Mouse (Mus musculus) olfactory bulb, adult 2 months (tissue): ENCODE results near the gene Hapln3. TPM values are rescaled to one million over a fixed set of nuclear protein-coding genes. Genes with fewer than 3 reads are reported as not detected.

Experiments
- H3K27ac ChIP-seq: fragments of 200-500 bp; 2 replicates; pipeline ENCODE4 v1.5.1; 2012; ENCODE audit warnings: low read depth, low read length; ENCODE audit not compliant: insufficient read depth
- H3K4me1 ChIP-seq: fragments of 200-500 bp; 2 replicates; pipeline ENCODE4 v1.6.1; 2012; ENCODE audit warnings: low read length; ENCODE audit not compliant: control insufficient read depth, insufficient read depth
- H3K4me3 ChIP-seq: fragments of 200-500 bp; 2 replicates; pipeline ENCODE4 v1.5.1; 2012; ENCODE audit warnings: mild to moderate bottlenecking, low read depth, low read length, moderate library complexity; ENCODE audit not compliant: insufficient read depth
- CTCF ChIP-seq: fragments of 200-500 bp; IDR thresholded peaks from 2 replicates; pipeline ENCODE4 v1.5.1; 2012; ENCODE audit warnings: low read depth, mild to moderate bottlenecking, low read length, moderate library complexity; ENCODE audit not compliant: insufficient read depth
- POLR2A ChIP-seq: fragments of 200-500 bp; IDR thresholded peaks from 2 replicates; pipeline ENCODE4 v1.6.1; 2012; ENCODE audit warnings: mild to moderate bottlenecking, low read depth, low read length, moderate library complexity; ENCODE audit not compliant: insufficient read depth
- WGBS: fragments of 180-500 bp; shearing (Covaris S2); methylation state at CpG from one replicate; pipeline ENCODE4 v1.1.7; 2018; 5-methylcytosine and 5-hydroxymethylcytosine counted together
- polyA plus RNA-seq: library from polyadenylated mRNA; stranded (reverse); fragments of >200 nt; gene quantifications from 2 replicates; pipeline ENCODE4 v1.2.4, GENCODE M21; 2012; ENCODE audit warnings: low replicate concordance; ENCODE audit not compliant: missing spikeins, insufficient read depth, insufficient read length

The Hapln3 gene
- polyA plus RNA-seq, 1 experiment = not detected

- WGBS = 32% methylated on average over 7 of the region's 7 CpGs
- H3K27ac ChIP-seq = no peak overlapping the region
- TF ChIP-seq CTCF (peak; percentile 87), POLR2A (no peak)
Observed at GRCm38 (mm10) chr7:79080572-79081399, 50.0 kb downstream of the Hapln3 start.

GRCm38 (mm10) chr7:79079212-79079611, 51.6 kb downstream of the Hapln3 start:
- WGBS = 51% methylated on average over 3 of the region's 3 CpGs
- Histone ChIP-seq H3K4me1 (peaks cover 2% of the 10 kb centered on the region; the same call in 1 of the 2 replicates), H3K27ac (no peak overlapping the region), H3K4me3 (no peak overlapping the region)
- TF ChIP-seq POLR2A (no peak), CTCF (no peak)

More at GRCm38 (mm10) chr7:79080572-79081399, 50.0 kb downstream of the Hapln3 start:
- no peak overlapping the region for H3K4me3 ChIP-seq
- peaks cover 2% of the 10 kb centered on the region; the same call in 1 of the 2 replicates for H3K4me1 ChIP-seq

DNA sequence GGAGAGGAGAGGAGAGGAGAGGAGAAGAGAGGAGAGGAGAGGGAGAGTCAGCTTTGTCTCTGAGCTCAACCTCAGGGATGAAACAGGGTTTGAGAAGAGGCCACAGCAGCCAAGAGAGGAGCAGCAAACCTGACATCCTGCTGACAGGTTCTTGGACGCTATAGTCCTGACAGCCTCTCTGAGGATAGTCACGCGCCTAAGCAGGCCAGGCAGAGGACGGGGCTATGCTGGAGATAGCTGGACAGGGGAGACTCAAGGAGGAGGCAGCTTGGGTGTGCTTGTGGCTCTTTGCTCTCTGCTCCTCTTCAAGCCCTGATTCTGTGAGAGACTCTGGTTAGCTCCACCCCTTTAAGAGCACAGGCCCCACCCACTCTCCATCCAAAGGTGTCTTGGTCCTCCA, 62.6 kb downstream of the Hapln3 start:
- Histone ChIP-seq H3K27ac (no peak overlapping the region), H3K4me1 (no peaks in the 10 kb centered on the region), H3K4me3 (no peak overlapping the region)
- TF ChIP-seq POLR2A = no peak
- TF ChIP-seq CTCF = no peak
- 88% methylated on average over 4 of the region's 4 CpGs for WGBS

DNA sequence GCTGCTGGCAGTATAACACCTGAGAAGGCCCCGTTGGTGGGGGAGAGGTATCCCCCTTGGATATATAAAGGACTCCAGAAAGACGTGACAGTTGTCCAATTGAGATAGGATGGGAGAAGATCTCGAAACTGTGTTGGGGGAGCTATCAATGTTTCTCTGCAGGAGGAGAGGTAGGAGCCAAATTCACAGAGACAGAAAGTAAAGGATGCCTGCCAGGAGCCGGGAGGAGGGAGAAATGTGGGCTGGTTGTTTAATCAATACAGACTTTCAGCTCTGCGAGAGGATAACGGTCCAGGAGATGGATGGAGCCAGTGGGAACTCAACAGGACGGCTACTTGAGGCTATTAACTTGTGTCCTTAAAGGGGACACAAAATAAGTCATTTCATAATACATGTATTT, 63.4 kb downstream of the Hapln3 start:
- no peaks in the 10 kb centered on the region for H3K4me1 ChIP-seq
- H3K4me3 ChIP-seq = no peak overlapping the region
- no peak overlapping the region for H3K27ac ChIP-seq
- WGBS = 61% methylated on average over 7 of the region's 7 CpGs
- TF ChIP-seq POLR2A (no peak), CTCF (no peak)

Other genes with a start within 250 kb of the Hapln3 start
- gene Aen, start 235.2 kb downstream of the Hapln3 start, polyA plus RNA-seq = not detected in 2 replicates
- gene Isg20, start 217.6 kb downstream of the Hapln3 start, polyA plus RNA-seq = not detected in 2 replicates
- not detected in 2 replicates for gene Acan, start 77.5 kb downstream of the Hapln3 start, polyA plus RNA-seq
- not detected in 2 replicates for gene Mfge8, start 18.0 kb upstream of the Hapln3 start, polyA plus RNA-seq
- gene Abhd2, start 142.2 kb upstream of the Hapln3 start, polyA plus RNA-seq = not detected in 2 replicates